22 mouse cellular contexts compared by ENCODE assay signal in genomic region chr13:38425294-38425693, GRCm38 (mm10).
"Had no signal": no experiment of that assay in that cellular context is flagged by ENCODE, and none has a peak within 500 bp of the region (broad histone marks: within the 10 kb centered on the region; RNA-seq: fewer than 3 reads in every experiment).

No protein-coding gene starts in this region.

- H3K4me2 ChIP-seq: liver, embryonic 15.5 days; lung, embryonic 15.5 days; midbrain, embryonic 12.5 days; neural tube, embryonic 13.5 days; neural tube, embryonic 15.5 days; stomach, embryonic 15.5 days had no signal

- H3K27me3 ChIP-seq: liver, embryonic 15.5 days; lung, embryonic 15.5 days; megakaryocyte, embryonic 14.5 days; midbrain, embryonic 12.5 days; neural tube, embryonic 13.5 days; neural tube, embryonic 15.5 days; stomach, embryonic 15.5 days had no signal

- H3K4me3 ChIP-seq: liver, embryonic 15.5 days; lung, embryonic 15.5 days; megakaryocyte, embryonic 14.5 days; midbrain, embryonic 12.5 days; myocyte; neural tube, embryonic 13.5 days; neural tube, embryonic 15.5 days; stomach, embryonic 15.5 days had no signal

- H3K27ac ChIP-seq: liver, embryonic 15.5 days; lung, embryonic 15.5 days; macrophage; midbrain, embryonic 12.5 days; neural tube, embryonic 13.5 days; neural tube, embryonic 15.5 days; stomach, embryonic 15.5 days; stomach, postnatal 0 days had no signal

- H3K9ac ChIP-seq: liver, embryonic 15.5 days; liver, postnatal 0 days; lung, embryonic 15.5 days; midbrain, embryonic 12.5 days; neural tube, embryonic 13.5 days; neural tube, embryonic 15.5 days; stomach, embryonic 15.5 days had no signal

- H3K4me1 ChIP-seq: liver, embryonic 15.5 days; lung, embryonic 15.5 days; megakaryocyte, embryonic 14.5 days; midbrain, embryonic 12.5 days; neural tube, embryonic 13.5 days; neural tube, embryonic 15.5 days; stomach, embryonic 15.5 days had no signal

- H3K9me3 ChIP-seq: liver, embryonic 15.5 days; lung, embryonic 15.5 days; midbrain, embryonic 12.5 days; neural tube, embryonic 15.5 days; stomach, embryonic 15.5 days had no signal

- DNase-seq: liver, postnatal 0 days; lung, adult 2 months; lung, postnatal 14 days; lung, postnatal 36 days; midbrain, embryonic 14.5 days; retina, postnatal 1 day; right cerebral cortex, adult 18-20 months; thymus, adult 2 months; thymus, postnatal 25 days; thymus, postnatal 4 days had no signal

- H3K36me3 ChIP-seq: liver, embryonic 15.5 days; lung, embryonic 15.5 days; midbrain, embryonic 12.5 days; neural tube, embryonic 13.5 days; neural tube, embryonic 15.5 days; stomach, embryonic 15.5 days had no signal

- ATAC-seq: liver, postnatal 0 days; lung, postnatal 0 days; midbrain, embryonic 16.5 days had no signal
